Mouse (Mus musculus) kidney, adult 10 weeks (tissue): ENCODE data around the gene Ctbp2. TPM values are rescaled to one million over a fixed set of nuclear protein-coding genes. Genes with fewer than 3 reads are reported as not detected.

Experiments used
- polyA plus RNA-seq: library from polyadenylated mRNA; stranded (reverse); fragments of 350-450 nt; fragmentation: Illumina TruSeq; extraction: RNeasy Lipid Tissue Mini Kit (QIAGEN cat#74804); gene quantifications from one replicate; pipeline ENCODE4 v1.2.3, GENCODE M21; 2014; ENCODE audit warnings: low read depth, low replicate concordance

The Ctbp2 gene
- polyA plus RNA-seq: 31.4 TPM

GRCm38 (mm10) chr7:133123999-133124700 is at the start of gene Ctbp2:
Ctbp2 (minus strand) TSS chr7:133124354.

GRCm38 (mm10) chr7:133123244-133123998 is 733 bp downstream of the Ctbp2 start, which contains the start of gene Fgfr2:
Fgfr2 (minus strand) TSS chr7:133123350.

Other genes with a start within 250 kb of the Ctbp2 start
- gene Zranb1, start 193.2 kb downstream of the Ctbp2 start, polyA plus RNA-seq: 40.3 TPM
- gene Fgfr2, start 1.0 kb downstream of the Ctbp2 start, polyA plus RNA-seq: 32.5 TPM